ENCODE assay signal across 8 mouse cellular contexts in genomic region chr9:21181421-21182220, GRCm38 (mm10). TPM values are rescaled to one million over a fixed set of nuclear protein-coding genes. Genes with fewer than 3 reads are reported as not detected.
DNase-seq lines count a peak whose midpoint lies in the region; ATAC-seq and TF ChIP-seq lines count a peak whose summit lies in the region.

No protein-coding gene starts in this region.

- no peaks in the 10 kb centered on the region for H3K36me3 ChIP-seq in heart, embryonic 14.5 days (ENCODE audit: control insufficient read depth, insufficient read depth, low read length)
- H3K36me3 ChIP-seq in limb, embryonic 10.5 days = no peaks in the 10 kb centered on the region
- no peaks in the 10 kb centered on the region for H3K36me3 ChIP-seq in midbrain, embryonic 13.5 days

- H3K4me1 ChIP-seq in brown adipose tissue, adult 24 weeks (ENCODE audit: control insufficient read depth, insufficient read depth, insufficient read length, low read length) = peaks cover 5% of the 10 kb centered on the region; the same call in 1 of the 2 replicates
- H3K4me1 ChIP-seq in heart, embryonic 14.5 days (ENCODE audit: control insufficient read depth in 2 of 2, insufficient read depth in 2 of 2, low read length in 2 of 2) = peaks cover 22 to 36% of the 10 kb centered on the region in 2 experiments
- H3K4me1 ChIP-seq in limb, embryonic 10.5 days = peaks cover 38% of the 10 kb centered on the region
- peaks cover 6% of the 10 kb centered on the region; the same call in 1 of the 2 replicates for H3K4me1 ChIP-seq in midbrain, embryonic 13.5 days (replicated peaks)

- H3K27me3 ChIP-seq in heart, embryonic 14.5 days (ENCODE audit: control insufficient read depth, insufficient read depth, low read length) = no peaks in the 10 kb centered on the region
- H3K27me3 ChIP-seq in limb, embryonic 10.5 days (ENCODE audit: low read depth, poor library complexity, severe bottlenecking) = peaks cover 51% of the 10 kb centered on the region
- peaks cover 57% of the 10 kb centered on the region for H3K27me3 ChIP-seq in midbrain, embryonic 13.5 days

- no peaks in the 10 kb centered on the region for H3K9me3 ChIP-seq in heart, embryonic 14.5 days (ENCODE audit: control insufficient read depth, low read length)
- H3K9me3 ChIP-seq in limb, embryonic 10.5 days (replicated peaks) = no peaks in the 10 kb centered on the region
- no peaks in the 10 kb centered on the region for H3K9me3 ChIP-seq in midbrain, embryonic 13.5 days

- H3K4me3 ChIP-seq in left cerebral cortex, adult 2 months = peak overlapping the region; percentile 27; the same call in 1 of the 2 replicates
- H3K4me3 ChIP-seq in brown adipose tissue, adult 24 weeks (ENCODE audit: insufficient read depth, low read depth, low read length) = peak overlapping the region; percentile 72
- peak overlapping the region; percentile 50 to 52 for H3K4me3 ChIP-seq in heart, embryonic 14.5 days (ENCODE audit: control insufficient read depth in 1 of 2, insufficient read depth in 1 of 2, low read depth in 1 of 2, low read length in 2 of 2)
- H3K4me3 ChIP-seq in limb, embryonic 10.5 days = peak overlapping the region; percentile 46
- H3K4me3 ChIP-seq in midbrain, embryonic 13.5 days (replicated peaks) = peak overlapping the region; percentile 11; the same call in 1 of the 2 replicates

- no peak for ATAC-seq in heart, embryonic 14.5 days (ENCODE audit: insufficient number of reproducible peaks, insufficient read depth, low FRiP score, low read depth)
- no peak for ATAC-seq in midbrain, embryonic 13.5 days

- no peak overlapping the region for H3K27ac ChIP-seq in left cerebral cortex, adult 2 months
- H3K27ac ChIP-seq in brown adipose tissue, adult 24 weeks (replicated peaks; ENCODE audit: low read depth, low read length) = no peak overlapping the region
- H3K27ac ChIP-seq in heart, embryonic 14.5 days (replicated peaks in 1 of 2; ENCODE audit: control insufficient read depth in 1 of 2, insufficient read depth in 1 of 2, low read depth in 2 of 2, low read length in 2 of 2) = peak overlapping the region in 1 of 2 experiments; percentile 43; a peak in 1 of 4 replicates
- H3K27ac ChIP-seq in limb, embryonic 10.5 days = peak overlapping the region; percentile 79
- H3K27ac ChIP-seq in midbrain, embryonic 13.5 days = no peak overlapping the region

- 6% methylated on average over 39 of the region's 48 CpGs for WGBS in heart, embryonic 14.5 days
- WGBS in limb, embryonic 10.5 days = 7% methylated on average over 48 of the region's 48 CpGs
- 7% methylated on average over 48 of the region's 48 CpGs for WGBS in midbrain, embryonic 13.5 days

- intact Hi-C loops in left cerebral cortex, adult 2 months (cut with DNase I) = no loop called here

- H3K4me2 ChIP-seq in heart, embryonic 14.5 days (ENCODE audit: low read length) = peak overlapping the region; percentile 75
- H3K4me2 ChIP-seq in midbrain, embryonic 13.5 days (replicated peaks) = peak overlapping the region; percentile 22; the same call in 1 of the 2 replicates

- peak overlapping the region; percentile 72 for H3K9ac ChIP-seq in heart, embryonic 14.5 days (ENCODE audit: low read length)
- no peak overlapping the region for H3K9ac ChIP-seq in midbrain, embryonic 13.5 days (replicated peaks)

- DNase-seq in left cerebral cortex, adult 2 months (ENCODE audit: extremely low spot score in 1 of 2, low spot score in 2 of 2) = no peak
- no peak for DNase-seq in left cerebral cortex, adult 9 months (ENCODE audit: low spot score in 2 of 2)
- DNase-seq in limb, embryonic 10.5 days (ENCODE audit: low spot score) = peak; percentile 69
- no peak for DNase-seq in cerebellum, adult 11-12 months
- no peak for DNase-seq in right cerebral cortex, postnatal 25 days

- TF ChIP-seq CTCF in left cerebral cortex, adult 2 months (IDR thresholded peaks at IDR 0.05) = no peak

RNA-seq across cellular contexts. Expression of gene Pde4a, which starts 16.1 kb away (rescaled TPM):
- total RNA-seq in left cerebral cortex, adult 2 months (2021) = 100 to 1,000 TPM; 101 to 106 TPM
- polyA plus RNA-seq in brown adipose tissue, adult 24 weeks (2012; ENCODE audit: insufficient read depth, insufficient read length, missing spikeins) = 16.2 and 29.4 TPM in 2 replicates
- polyA plus RNA-seq in heart, embryonic 14.5 days (2014; fragmentation: Nextera tagmentation; extraction: Ambion mirVana) = 11.0 and 11.8 TPM in 2 replicates
- polyA plus RNA-seq in limb, embryonic 10.5 days (2016; fragmentation: Nextera tagmentation; extraction: Ambion mirVana) = 3.6 and 4.5 TPM in 2 replicates
- 20.1 and 20.2 TPM in 2 replicates for polyA plus RNA-seq in midbrain, embryonic 13.5 days (2015; fragmentation: Nextera tagmentation; extraction: Ambion mirVana)

RNA-seq across cellular contexts. Expression of gene Cdc37, which starts 31.8 kb away (rescaled TPM):
- total RNA-seq in left cerebral cortex, adult 2 months (2021) = 100 to 1,000 TPM; 141 to 143 TPM
- polyA plus RNA-seq in brown adipose tissue, adult 24 weeks (2012; ENCODE audit: insufficient read depth, insufficient read length, missing spikeins) = 70.4 and 78.0 TPM in 2 replicates
- polyA plus RNA-seq in heart, embryonic 14.5 days (2014; fragmentation: Nextera tagmentation; extraction: Ambion mirVana) = 209 and 212 TPM in 2 replicates
- 434 and 487 TPM in 2 replicates for polyA plus RNA-seq in limb, embryonic 10.5 days (2016; fragmentation: Nextera tagmentation; extraction: Ambion mirVana)
- polyA plus RNA-seq in midbrain, embryonic 13.5 days (2015; fragmentation: Nextera tagmentation; extraction: Ambion mirVana) = 233 TPM in 2 replicates

RNA-seq across cellular contexts. Expression of gene Tyk2, which starts 50.6 kb away (rescaled TPM):
- 10 to 100 TPM; 13.2 to 14.6 TPM for total RNA-seq in left cerebral cortex, adult 2 months (2021)
- polyA plus RNA-seq in brown adipose tissue, adult 24 weeks (2012; ENCODE audit: insufficient read depth, insufficient read length, missing spikeins) = 3.8 and 4.1 TPM in 2 replicates
- polyA plus RNA-seq in heart, embryonic 14.5 days (2014; fragmentation: Nextera tagmentation; extraction: Ambion mirVana) = 11.2 and 11.9 TPM in 2 replicates
- 11.5 and 15.3 TPM in 2 replicates for polyA plus RNA-seq in limb, embryonic 10.5 days (2016; fragmentation: Nextera tagmentation; extraction: Ambion mirVana)
- 11.5 and 12.2 TPM in 2 replicates for polyA plus RNA-seq in midbrain, embryonic 13.5 days (2015; fragmentation: Nextera tagmentation; extraction: Ambion mirVana)

RNA-seq across cellular contexts. Expression of gene Keap1, which starts 57.5 kb away (rescaled TPM):
- 10 to 100 TPM; 53.0 to 53.7 TPM for total RNA-seq in left cerebral cortex, adult 2 months (2021)
- 24.6 and 25.5 TPM in 2 replicates for polyA plus RNA-seq in brown adipose tissue, adult 24 weeks (2012; ENCODE audit: insufficient read depth, insufficient read length, missing spikeins)
- polyA plus RNA-seq in heart, embryonic 14.5 days (2014; fragmentation: Nextera tagmentation; extraction: Ambion mirVana) = 31.5 and 32.3 TPM in 2 replicates
- polyA plus RNA-seq in limb, embryonic 10.5 days (2016; fragmentation: Nextera tagmentation; extraction: Ambion mirVana) = 50.4 and 61.7 TPM in 2 replicates
- polyA plus RNA-seq in midbrain, embryonic 13.5 days (2015; fragmentation: Nextera tagmentation; extraction: Ambion mirVana) = 58.6 and 61.9 TPM in 2 replicates

Comparison
In these comparisons a context has a peak if more than half of its experiments do, and no peak if none do; other contexts are left out.
1. H3K4me3 ChIP-seq: peak in every context shown above with its lines; median percentile 72 in brown adipose tissue, adult 24 weeks; 51 in heart, embryonic 14.5 days; 46 in limb, embryonic 10.5 days; 27 in left cerebral cortex, adult 2 months; 11 in midbrain, embryonic 13.5 days.